Comparison of ENCODE assay signal across 8 mouse cellular contexts in genomic region chr6:42325268-42325609, GRCm38 (mm10). TPM values are rescaled to one million over a fixed set of nuclear protein-coding genes. Genes with fewer than 3 reads are reported as not detected.
DNase-seq lines count a peak whose midpoint lies in the region; ATAC-seq and TF ChIP-seq lines count a peak whose summit lies in the region.

No protein-coding gene starts in this region.

- no peak for TF ChIP-seq EP300 in liver, embryonic 14.5 days (IDR thresholded peaks at IDR 0.05; ENCODE audit: low read depth)

- no peaks in the 10 kb centered on the region for H3K36me3 ChIP-seq in forebrain, embryonic 11.5 days (ENCODE audit: control insufficient read depth, insufficient read depth, low read length)
- no peaks in the 10 kb centered on the region for H3K36me3 ChIP-seq in heart, embryonic 16.5 days (ENCODE audit: control insufficient read depth, insufficient read depth)
- no peaks in the 10 kb centered on the region for H3K36me3 ChIP-seq in liver, embryonic 14.5 days (replicated peaks; ENCODE audit: control insufficient read depth, insufficient read depth, low read depth)
- no peaks in the 10 kb centered on the region for H3K36me3 ChIP-seq in stomach, embryonic 15.5 days

- peak; percentile 53 for DNase-seq in c-Kit-positive CD71-negative TER-119-negative erythroid progenitor cells, embryonic 14.5 days (ENCODE audit: low read depth)
- DNase-seq in forebrain, embryonic 11.5 days (ENCODE audit: low spot score) = peak; percentile 92
- DNase-seq in kidney, postnatal 25 days = peak; percentile 60 to 82
- DNase-seq in liver, embryonic 14.5 days (ENCODE audit: low read depth in 3 of 3, low spot score in 3 of 3) = peak in 1 of 3 experiments; percentile 20
- peak; percentile 87 for DNase-seq in neural tube, embryonic 10.5 days (ENCODE audit: extremely low spot score, low spot score)

- 5% methylated on average over 7 of the region's 7 CpGs for WGBS in forebrain, embryonic 11.5 days
- WGBS in heart, embryonic 16.5 days = 9% methylated on average over 7 of the region's 7 CpGs
- WGBS in liver, embryonic 14.5 days (ENCODE audit: insufficient replicate concordance) = 7% methylated on average over 7 of the region's 7 CpGs
- 4% methylated on average over 7 of the region's 7 CpGs for WGBS in stomach, embryonic 15.5 days

- no peaks in the 10 kb centered on the region; the same call in 1 of the 2 replicates for H3K27me3 ChIP-seq in forebrain, embryonic 11.5 days (ENCODE audit: control insufficient read depth, insufficient read depth, low read length)
- H3K27me3 ChIP-seq in heart, embryonic 16.5 days (ENCODE audit: control insufficient read depth, insufficient read depth, low read length) = peaks cover 44% of the 10 kb centered on the region
- H3K27me3 ChIP-seq in liver, embryonic 14.5 days (ENCODE audit: control insufficient read depth, insufficient read depth, low read length) = peaks cover 47% of the 10 kb centered on the region
- H3K27me3 ChIP-seq in stomach, embryonic 15.5 days (replicated peaks) = peaks cover 27% of the 10 kb centered on the region

- peak overlapping the region; percentile 77 for H3K9ac ChIP-seq in forebrain, embryonic 11.5 days (ENCODE audit: low read length)
- no peak overlapping the region for H3K9ac ChIP-seq in heart, embryonic 16.5 days (ENCODE audit: low read length)
- H3K9ac ChIP-seq in liver, embryonic 14.5 days (replicated peaks) = no peak overlapping the region
- H3K9ac ChIP-seq in stomach, embryonic 15.5 days = no peak overlapping the region

- peaks cover 2% of the 10 kb centered on the region; the same call in 1 of the 2 replicates for H3K4me1 ChIP-seq in forebrain, embryonic 11.5 days (replicated peaks; ENCODE audit: control insufficient read depth, insufficient read depth, low read length)
- H3K4me1 ChIP-seq in heart, embryonic 16.5 days (ENCODE audit: control insufficient read depth, insufficient read depth, low read length) = peaks cover 8% of the 10 kb centered on the region; the same call in 1 of the 2 replicates
- H3K4me1 ChIP-seq in liver, embryonic 14.5 days (replicated peaks; ENCODE audit: control insufficient read depth in 2 of 2, insufficient read depth in 2 of 2, low read length in 1 of 2) = peaks cover 0 to 3% of the 10 kb centered on the region in 2 experiments; a peak in 2 of 4 replicates
- peaks cover 16% of the 10 kb centered on the region for H3K4me1 ChIP-seq in stomach, embryonic 15.5 days

- H3K4me3 ChIP-seq in forebrain, embryonic 11.5 days (ENCODE audit: low read depth, low read length) = peak overlapping the region; percentile 56
- H3K4me3 ChIP-seq in heart, embryonic 16.5 days (ENCODE audit: low read length) = peak overlapping the region; percentile 69
- peak overlapping the region in 1 of 2 experiments; percentile 33; a peak in 1 of 4 replicates for H3K4me3 ChIP-seq in liver, embryonic 14.5 days (ENCODE audit: insufficient read depth in 1 of 2, low read depth in 2 of 2, low read length in 2 of 2)
- H3K4me3 ChIP-seq in stomach, embryonic 15.5 days (replicated peaks) = peak overlapping the region; percentile 61

- no peaks in the 10 kb centered on the region for H3K9me3 ChIP-seq in forebrain, embryonic 11.5 days (ENCODE audit: control insufficient read depth, low read length)
- H3K9me3 ChIP-seq in heart, embryonic 16.5 days (replicated peaks; ENCODE audit: control insufficient read depth, low read length) = no peaks in the 10 kb centered on the region
- H3K9me3 ChIP-seq in liver, embryonic 14.5 days (ENCODE audit: control insufficient read depth, low read length) = no peaks in the 10 kb centered on the region
- no peaks in the 10 kb centered on the region for H3K9me3 ChIP-seq in stomach, embryonic 15.5 days

- peak; percentile 86 for ATAC-seq in CD4-positive, CD25-positive, alpha-beta regulatory T cell, adult 4 months
- ATAC-seq in forebrain, embryonic 11.5 days (replicated peaks; ENCODE audit: low FRiP score) = peak; percentile 16; the same call in 1 of the 2 replicates
- ATAC-seq in heart, embryonic 16.5 days (replicated peaks; ENCODE audit: extremely low read depth, insufficient read depth, low FRiP score) = no peak
- no peak for ATAC-seq in liver, embryonic 14.5 days (ENCODE audit: insufficient read depth)
- ATAC-seq in stomach, embryonic 15.5 days (ENCODE audit: insufficient read depth, low FRiP score, low read depth) = no peak

- peak overlapping the region; percentile 94 for H3K4me2 ChIP-seq in forebrain, embryonic 11.5 days (ENCODE audit: low read depth, low read length, severe bottlenecking)
- peak overlapping the region; percentile 99 for H3K4me2 ChIP-seq in heart, embryonic 16.5 days (ENCODE audit: low read depth, low read length)
- peak overlapping the region; percentile 49; the same call in 1 of the 2 replicates for H3K4me2 ChIP-seq in liver, embryonic 14.5 days (ENCODE audit: low read depth)
- H3K4me2 ChIP-seq in stomach, embryonic 15.5 days = peak overlapping the region; percentile 97

- peak; percentile 80 for TF ChIP-seq CTCF in liver, embryonic 14.5 days (IDR thresholded peaks at IDR 0.05; ENCODE audit: low read depth)

- H3K27ac ChIP-seq in forebrain, embryonic 11.5 days (ENCODE audit: low read depth, low read length) = no peak overlapping the region
- no peak overlapping the region for H3K27ac ChIP-seq in heart, embryonic 16.5 days (ENCODE audit: low read length)
- no peak overlapping the region for H3K27ac ChIP-seq in liver, embryonic 14.5 days
- H3K27ac ChIP-seq in stomach, embryonic 15.5 days = no peak overlapping the region

RNA-seq across cellular contexts. Expression of gene Fam131b, which starts 0.8 kb away (rescaled TPM):
- polyA plus RNA-seq in CD4-positive, CD25-positive, alpha-beta regulatory T cell, adult 4 months (2017; shearing (Covaris generic)) = not detected
- 2.8 and 3.0 TPM in 2 replicates for polyA plus RNA-seq in forebrain, embryonic 11.5 days (2014; fragmentation: Nextera tagmentation; extraction: Ambion mirVana)
- polyA plus RNA-seq in heart, embryonic 16.5 days (2015; fragmentation: Nextera tagmentation; extraction: Ambion mirVana) = 0.17 and 0.21 TPM in 2 replicates
- polyA plus RNA-seq in liver, embryonic 14.5 days (2012; rRNA removed) = 0.08 TPM in 2 replicates
- polyA plus RNA-seq in liver, embryonic 14.5 days (2014; fragmentation: Nextera tagmentation; extraction: Ambion mirVana) = 0.06 TPM in 1 of 2 replicates, not detected in the other
- polyA plus RNA-seq in stomach, embryonic 15.5 days (2015; fragmentation: Nextera tagmentation; extraction: Ambion mirVana) = 0.22 and 0.23 TPM in 2 replicates

RNA-seq across cellular contexts. Expression of gene Zyx, which starts 24.2 kb away (rescaled TPM):
- 10 to 100 TPM; 37.2 to 50.6 TPM for polyA plus RNA-seq in CD4-positive, CD25-positive, alpha-beta regulatory T cell, adult 4 months (2017; shearing (Covaris generic))
- 86.1 and 90.0 TPM in 2 replicates for polyA plus RNA-seq in forebrain, embryonic 11.5 days (2014; fragmentation: Nextera tagmentation; extraction: Ambion mirVana)
- polyA plus RNA-seq in heart, embryonic 16.5 days (2015; fragmentation: Nextera tagmentation; extraction: Ambion mirVana) = 152 and 159 TPM in 2 replicates
- 26.7 and 27.7 TPM in 2 replicates for polyA plus RNA-seq in liver, embryonic 14.5 days (2012; rRNA removed)
- polyA plus RNA-seq in liver, embryonic 14.5 days (2014; fragmentation: Nextera tagmentation; extraction: Ambion mirVana) = 30.2 and 36.5 TPM in 2 replicates
- 96.9 and 105 TPM in 2 replicates for polyA plus RNA-seq in stomach, embryonic 15.5 days (2015; fragmentation: Nextera tagmentation; extraction: Ambion mirVana)

RNA-seq across cellular contexts. Expression of gene Clcn1, which starts 38.8 kb away (rescaled TPM):
- polyA plus RNA-seq in CD4-positive, CD25-positive, alpha-beta regulatory T cell, adult 4 months (2017; shearing (Covaris generic)) = not detected
- 1.4 and 2.0 TPM in 2 replicates for polyA plus RNA-seq in forebrain, embryonic 11.5 days (2014; fragmentation: Nextera tagmentation; extraction: Ambion mirVana)
- 0.34 and 0.45 TPM in 2 replicates for polyA plus RNA-seq in heart, embryonic 16.5 days (2015; fragmentation: Nextera tagmentation; extraction: Ambion mirVana)
- polyA plus RNA-seq in liver, embryonic 14.5 days (2012; rRNA removed) = 0.17 and 0.30 TPM in 2 replicates
- polyA plus RNA-seq in liver, embryonic 14.5 days (2014; fragmentation: Nextera tagmentation; extraction: Ambion mirVana) = 0.05 TPM in 1 of 2 replicates, not detected in the other
- polyA plus RNA-seq in stomach, embryonic 15.5 days (2015; fragmentation: Nextera tagmentation; extraction: Ambion mirVana) = 0.08 and 0.12 TPM in 2 replicates

RNA-seq across cellular contexts. Expression of gene Epha1, which starts 47.8 kb away (rescaled TPM):
- 1 to 10 TPM in 1 of 2 experiments, under 1 TPM in 1; 0.98 to 1.2 TPM for polyA plus RNA-seq in CD4-positive, CD25-positive, alpha-beta regulatory T cell, adult 4 months (2017; shearing (Covaris generic))
- 0.24 and 0.27 TPM in 2 replicates for polyA plus RNA-seq in forebrain, embryonic 11.5 days (2014; fragmentation: Nextera tagmentation; extraction: Ambion mirVana)
- polyA plus RNA-seq in heart, embryonic 16.5 days (2015; fragmentation: Nextera tagmentation; extraction: Ambion mirVana) = 1.9 and 2.9 TPM in 2 replicates
- polyA plus RNA-seq in liver, embryonic 14.5 days (2012; rRNA removed) = 3.5 and 4.0 TPM in 2 replicates
- polyA plus RNA-seq in liver, embryonic 14.5 days (2014; fragmentation: Nextera tagmentation; extraction: Ambion mirVana) = 1.4 and 1.7 TPM in 2 replicates
- polyA plus RNA-seq in stomach, embryonic 15.5 days (2015; fragmentation: Nextera tagmentation; extraction: Ambion mirVana) = 16.3 and 16.9 TPM in 2 replicates

Comparison
In these comparisons a context has a peak if more than half of its experiments do, and no peak if none do; other contexts are left out.
1. ATAC-seq: peak in CD4-positive, CD25-positive, alpha-beta regulatory T cell, adult 4 months (single experiment) and forebrain, embryonic 11.5 days (single experiment); none in heart, embryonic 16.5 days (single experiment), liver, embryonic 14.5 days (single experiment) and stomach, embryonic 15.5 days (single experiment).
2. H3K4me2 ChIP-seq: peak in every context shown above with its lines; median percentile 99 in heart, embryonic 16.5 days; 97 in stomach, embryonic 15.5 days; 94 in forebrain, embryonic 11.5 days; 49 in liver, embryonic 14.5 days.